Mouse (Mus musculus): ENCODE data around the gene C1qtnf1. TPM values are rescaled to one million over a fixed set of nuclear protein-coding genes. Genes with fewer than 3 reads are reported as not detected.

Gene C1qtnf1
- total RNA-seq, 2 experiments from 2014 or later = 31.8 to 37.4 TPM

Other genes starting within 250 kb of the C1qtnf1 start
- 10 to 100 TPM; 26.4 to 30.7 TPM for gene Cyth1, start 179.6 kb upstream of the C1qtnf1 start, total RNA-seq (2021)
- 10 to 100 TPM in 1 of 2 experiments, 1 to 10 TPM in 1; 9.7 to 14.1 TPM for gene Usp36, start 138.0 kb upstream of the C1qtnf1 start, total RNA-seq (2021)
- 1 to 10 TPM; 1.2 to 2.7 TPM for gene Cep295nl, start 85.7 kb upstream of the C1qtnf1 start, total RNA-seq (2021)
- 100 to 1,000 TPM; 151 to 185 TPM for gene Timp2, start 72.5 kb upstream of the C1qtnf1 start, total RNA-seq (2021)
- gene Lgals3bp, start 26.1 kb upstream of the C1qtnf1 start, total RNA-seq (2021) = 10 to 100 TPM; 10.7 to 18.2 TPM
- 10 to 100 TPM; 13.1 to 14.9 TPM for gene Cant1, start 9.1 kb upstream of the C1qtnf1 start, total RNA-seq (2021)
- gene Engase, start 48.6 kb downstream of the C1qtnf1 start, total RNA-seq (2021) = 10 to 100 TPM; 16.6 to 17.3 TPM